Mouse (Mus musculus) WW6 (cell line): ENCODE measurements around the gene Vwa7.

ENCODE experiments used
- DNase-seq: peaks from one replicate; pipeline ENCODE4 v3.0.0-alpha.2; 2013; ENCODE audit warnings: low read depth, low spot score

Vwa7 gene

DNA sequence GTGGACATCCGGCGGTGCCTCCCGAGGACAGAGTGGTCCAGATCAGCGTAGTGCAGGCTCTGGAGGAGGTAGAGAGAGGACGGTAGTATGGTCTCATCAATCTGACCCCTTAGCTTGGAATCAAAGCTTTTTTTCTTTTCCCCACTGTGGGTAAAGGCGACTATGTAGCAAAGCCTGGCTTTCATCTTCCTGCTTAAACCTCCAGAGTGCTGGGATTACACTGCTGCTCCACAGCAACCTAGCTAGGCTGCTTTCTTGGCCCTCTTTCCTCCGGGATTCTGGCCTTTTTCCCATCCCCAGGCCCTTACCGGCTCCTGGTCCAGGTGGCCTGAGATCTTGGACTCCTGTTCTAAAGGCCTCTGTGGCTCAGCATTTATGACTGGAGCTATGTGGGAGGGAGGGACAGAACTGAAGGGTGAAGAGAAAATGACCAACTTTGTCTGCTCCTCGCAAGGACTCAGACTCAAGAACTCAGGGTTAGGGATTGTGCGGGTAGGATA is 48.0 kb downstream of the Vwa7 start:
- DNase-seq = no peak

DNA sequence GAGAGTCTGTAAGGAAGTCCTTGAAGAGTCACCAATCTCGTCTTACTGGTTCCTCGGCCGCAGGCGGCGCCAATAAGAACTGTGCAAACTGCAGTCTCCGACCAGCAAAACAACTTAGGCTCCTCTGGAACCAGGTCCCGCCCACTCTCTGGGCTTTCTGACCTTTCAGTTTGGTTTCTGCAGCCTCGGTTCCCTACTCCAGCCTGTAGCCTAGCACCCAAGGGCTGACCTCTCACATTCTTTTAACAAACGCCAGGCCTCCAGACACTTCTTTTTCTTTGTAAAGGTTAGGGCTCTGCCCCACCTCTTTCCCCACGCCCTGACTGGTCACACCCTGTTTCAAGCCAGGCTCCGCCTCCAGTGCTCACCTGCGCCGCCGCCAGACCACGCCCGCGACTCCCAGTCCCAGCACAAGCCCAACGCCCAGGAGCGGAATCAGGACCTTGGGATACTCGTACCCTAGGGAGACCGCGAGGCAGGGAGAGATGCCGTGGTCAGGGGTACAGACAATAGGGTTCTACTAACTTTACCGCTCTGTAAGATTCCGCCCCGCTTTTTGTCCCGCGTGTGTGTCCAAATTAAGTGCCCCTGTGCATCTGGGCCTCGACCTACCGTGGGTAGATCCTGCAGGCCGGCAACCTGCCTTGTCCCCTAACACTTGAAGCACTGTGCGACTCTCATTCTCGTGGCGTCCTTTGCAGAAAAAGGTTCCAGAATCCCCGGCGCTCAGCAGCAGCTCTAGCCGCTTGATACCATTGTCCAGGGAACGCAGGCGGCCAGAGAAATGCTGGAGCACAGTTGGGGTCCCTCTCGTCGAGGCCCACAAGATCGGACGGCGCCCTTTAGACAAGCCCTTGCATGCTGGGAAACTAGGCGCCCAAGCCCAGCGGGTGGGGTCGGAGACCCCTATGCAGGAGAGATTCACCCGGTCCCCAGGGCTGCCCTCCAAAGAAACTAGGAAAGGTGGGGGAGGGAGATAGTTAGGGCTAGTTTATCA is 48.9 kb downstream of the Vwa7 start, which contains the start of gene Ly6g6c:
TSS of gene Ly6g6c (plus strand) at position 438 of the 997 bp plus-strand sequence.
- DNase-seq = peak; percentile 56

- no peak for DNase-seq
Measured at GRCm38 (mm10) chr17:35066084-35066483, 49.7 kb downstream of the Vwa7 start, which contains the start of gene Mpig6b. TSS of gene Mpig6b (minus strand) at chr17:35066184.

DNA sequence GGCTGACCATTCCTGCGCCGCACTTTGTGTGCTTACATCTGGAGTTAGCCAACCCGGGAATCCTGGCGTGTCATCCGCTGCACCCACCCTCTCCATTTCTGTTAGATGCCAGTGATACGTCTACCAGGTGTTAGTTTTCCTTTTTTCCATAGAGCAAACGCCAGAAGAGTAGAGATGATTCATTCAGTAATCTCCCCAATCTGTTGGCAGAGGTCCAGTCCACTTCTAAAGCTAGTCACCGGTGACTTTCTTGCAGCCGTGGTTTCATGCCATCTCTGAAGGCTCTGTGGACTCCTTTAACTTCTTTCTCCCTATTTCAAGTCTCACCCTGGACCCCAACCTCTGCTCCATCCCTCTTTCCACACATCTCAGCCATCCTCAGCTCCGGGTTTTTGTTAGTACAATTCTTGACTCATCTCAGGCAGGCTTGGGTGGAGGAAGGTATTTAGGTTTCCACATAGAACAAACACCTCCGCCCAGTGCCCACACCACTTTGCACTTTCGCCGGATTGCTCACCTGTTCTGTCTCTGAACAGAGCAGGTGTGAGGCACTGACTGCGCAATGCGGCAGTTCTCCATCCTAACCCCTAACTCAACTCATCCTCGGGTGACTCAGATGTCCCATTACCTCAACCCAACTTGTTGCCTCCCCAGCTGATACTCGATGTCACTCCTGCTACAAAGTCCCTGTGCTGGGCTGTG is 52.0 kb downstream of the Vwa7 start:
- no peak for DNase-seq

GRCm38 (mm10) chr17:35070556-35071229 is 54.3 kb downstream of the Vwa7 start:
- no peak for DNase-seq

- no peak for DNase-seq
Measured at GRCm38 (mm10) chr17:35071454-35071853, 55.1 kb downstream of the Vwa7 start.

DNA sequence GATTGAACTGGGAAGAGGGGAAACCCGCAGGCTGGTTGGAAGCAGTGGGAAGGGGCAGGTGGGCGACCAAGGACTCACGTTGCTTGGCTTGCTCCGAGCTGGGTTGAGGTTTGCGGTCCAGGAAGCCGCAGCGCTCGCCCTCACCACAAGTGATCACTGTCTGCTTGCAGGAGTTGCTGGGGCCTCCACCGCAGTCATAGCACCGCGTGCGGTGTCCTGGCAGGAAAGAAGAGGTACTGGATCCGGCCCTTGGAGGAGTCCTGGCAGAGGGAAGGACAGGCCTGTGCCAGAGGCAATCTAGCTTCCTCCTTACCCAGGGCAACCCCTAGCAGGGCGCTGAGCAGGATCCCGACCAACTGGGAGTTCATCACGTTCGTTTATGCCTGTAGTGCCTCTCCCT is 57.7 kb downstream of the Vwa7 start:
- DNase-seq = no peak
